Mouse (Mus musculus) heart, adult 2 months (tissue): Measurements from ENCODE around the gene Proser3. TPM values are rescaled to one million over a fixed set of nuclear protein-coding genes. Genes with fewer than 3 reads are reported as not detected.
"Not testable (repeated sequence)": the region's sequence is repeated elsewhere in the genome, so short reads cannot be mapped to it uniquely, and the experiment has no call there.

Source experiments
- DNase-seq, 2 experiments: peaks; one replicate each; pipeline ENCODE4 v3.0.0; 2021
- H3K27ac ChIP-seq: fragments of 200-600 bp; 2 replicates; pipeline ENCODE4 v1.8.1; 2022
- H3K27me3 ChIP-seq: fragments of 200-500 bp; 2 replicates; pipeline ENCODE4 v1.6.1; 2012; ENCODE audit warnings: mild to moderate bottlenecking, low read length, inconsistent platforms, mixed read lengths; ENCODE audit not compliant: control insufficient read depth, insufficient read depth
- H3K36me3 ChIP-seq: fragments of 200-500 bp; 2 replicates; pipeline ENCODE4 v1.6.1; 2012; ENCODE audit warnings: low read length, inconsistent platforms; ENCODE audit not compliant: control insufficient read depth, insufficient read depth
- H3K4me1 ChIP-seq: fragments of 200-500 bp; 2 replicates; pipeline ENCODE4 v1.6.1; 2011; ENCODE audit warnings: low read length; ENCODE audit not compliant: control insufficient read depth, insufficient read depth
- H3K4me3 ChIP-seq: fragments of 200-600 bp; 2 replicates; pipeline ENCODE4 v1.8.1; 2022
- H3K79me2 ChIP-seq: fragments of 200-500 bp; replicated peaks from 2 replicates; pipeline ENCODE4 v1.6.1; 2012; ENCODE audit warnings: mild to moderate bottlenecking, inconsistent platforms, low read length, moderate library complexity, mixed read lengths; ENCODE audit not compliant: control insufficient read depth, insufficient read depth
- H3K9ac ChIP-seq: fragments of 200-500 bp; 2 replicates; pipeline ENCODE4 v1.6.1; 2012; ENCODE audit warnings: low read depth, mild to moderate bottlenecking, control low read depth, inconsistent platforms, low read length, mixed read lengths
- CTCF ChIP-seq: fragments of 200-600 bp; IDR thresholded peaks from 2 replicates; pipeline ENCODE4 v1.8.1; 2022; ENCODE audit warnings: antibody characterized with exemption, mild to moderate bottlenecking, moderate library complexity
- EP300 ChIP-seq: fragments of 200-500 bp; IDR thresholded peaks from 2 replicates; pipeline ENCODE4 v1.6.1; 2011; ENCODE audit warnings: low read depth, low read length, control low read depth; ENCODE audit not compliant: insufficient read depth
- POLR2A ChIP-seq: fragments of 200-500 bp; IDR thresholded peaks from 2 replicates; pipeline ENCODE4 v1.6.1; 2011; ENCODE audit warnings: mild to moderate bottlenecking, low read depth, low read length, control low read depth; ENCODE audit not compliant: insufficient read depth
- WGBS: fragments of 180-500 bp; shearing (Covaris S2); methylation state at CpG from one replicate; pipeline ENCODE4 v1.1.7; 2018; 5-methylcytosine and 5-hydroxymethylcytosine counted together
- intact Hi-C: fragments of 180-260 bp; cut with DNase I; formaldehyde crosslinking; loops from one replicate; pipeline ENCODE4 v1.15.1; 2025
- polyA plus RNA-seq: library from polyadenylated mRNA; depleted of rRNA; stranded (reverse); fragments of >200 nt; gene quantifications from 2 replicates; pipeline ENCODE4 v1.2.3, GENCODE M21; 2012
- total RNA-seq, 2 experiments: library from RNA; stranded (reverse); gene quantifications; 2 replicates each; pipeline ENCODE4 v1.2.3; 2021

The Proser3 gene
- total and polyA plus RNA-seq, 3 experiments = 2.5 to 6.3 (median 5.8) TPM

DNA sequence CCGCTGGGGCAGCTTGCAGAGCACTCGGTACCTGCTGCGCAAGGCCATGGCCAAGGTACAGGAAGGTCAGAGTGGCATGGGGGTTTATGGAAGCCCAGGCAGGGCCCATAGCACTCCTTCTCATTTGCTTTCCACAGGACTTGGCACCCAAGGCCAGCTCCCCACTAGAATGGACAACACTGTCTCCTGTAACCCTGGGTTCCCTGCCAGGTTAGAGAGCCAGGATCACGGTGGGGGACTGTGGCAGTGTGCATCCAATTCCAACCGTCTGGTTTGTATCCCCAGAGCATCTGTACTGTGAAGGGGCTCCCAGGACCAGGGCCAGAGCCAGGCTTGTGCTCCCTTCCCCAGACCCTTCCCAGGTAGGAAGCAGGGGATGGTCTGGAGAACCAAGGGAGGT lies 31.2 kb downstream of the Proser3 start:
- Histone ChIP-seq H3K4me1 (no peaks in the 10 kb centered on the region), H3K36me3 (no peaks in the 10 kb centered on the region), H3K79me2 (no peaks in the 10 kb centered on the region), H3K4me3 (no peak overlapping the region), H3K27ac (no peak overlapping the region), H3K9ac (no peak overlapping the region), H3K27me3 (no peaks in the 10 kb centered on the region)
- no peak for DNase-seq
- WGBS = 73% methylated on average over 5 of the region's 5 CpGs
- intact Hi-C loops = no loop called here
- TF ChIP-seq POLR2A (no peak), CTCF (no peak), EP300 (no peak)

DNA sequence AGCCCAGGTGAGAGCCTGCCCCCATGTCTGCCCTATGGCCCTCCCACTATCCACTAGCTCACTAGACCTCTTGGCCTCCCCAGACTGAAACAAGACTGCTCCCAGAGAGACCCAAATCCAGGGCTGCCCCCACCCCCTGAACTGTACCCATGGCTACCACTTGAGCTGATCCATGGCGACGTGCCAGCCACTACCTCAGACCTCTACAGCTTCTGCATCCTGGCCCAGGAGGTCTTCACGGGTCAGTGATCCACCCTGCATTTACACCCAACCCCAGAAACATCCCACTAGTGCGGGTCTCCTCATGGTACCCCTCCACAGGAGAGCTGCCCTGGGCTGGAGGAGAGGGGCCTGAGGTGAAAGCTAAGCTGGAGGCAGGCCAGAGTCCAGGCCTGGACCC lies 31.7 kb downstream of the Proser3 start:
- Histone ChIP-seq H3K4me1 (no peaks in the 10 kb centered on the region), H3K27ac (no peak overlapping the region), H3K36me3 (no peaks in the 10 kb centered on the region), H3K79me2 (no peaks in the 10 kb centered on the region), H3K4me3 (no peak overlapping the region), H3K9ac (no peak overlapping the region), H3K27me3 (no peaks in the 10 kb centered on the region)
- intact Hi-C loops = no loop called here
- DNase-seq = no peak
- WGBS = 70% methylated on average over 4 of the region's 4 CpGs
- TF ChIP-seq POLR2A = no peak
- TF ChIP-seq CTCF = no peak
- no peak for TF ChIP-seq EP300

DNA sequence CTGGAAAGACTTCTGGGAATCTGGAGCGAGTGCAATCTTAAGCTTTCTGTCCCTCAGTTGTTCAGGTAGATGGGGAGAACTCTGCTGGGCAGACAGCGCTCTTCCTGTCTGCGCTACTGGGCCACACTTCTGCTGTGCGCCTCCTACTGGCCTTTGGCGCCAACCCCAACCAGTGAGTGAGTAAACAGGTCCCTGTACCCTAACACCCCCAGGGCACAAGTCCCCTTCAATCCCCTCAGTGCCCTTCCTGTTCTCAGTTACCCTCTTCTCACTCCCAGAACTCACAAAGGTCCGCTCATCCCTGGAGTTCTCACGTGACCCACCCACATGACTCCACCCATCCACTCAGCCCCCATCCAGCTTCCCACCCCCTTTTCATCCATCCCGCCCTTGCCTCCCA lies 33.8 kb downstream of the Proser3 start:
- H3K9ac ChIP-seq = no peak overlapping the region
- H3K79me2 ChIP-seq = no peaks in the 10 kb centered on the region
- no peaks in the 10 kb centered on the region for H3K4me1 ChIP-seq
- H3K4me3 ChIP-seq = no peak overlapping the region
- TF ChIP-seq POLR2A (no peak), EP300 (no peak), CTCF (no peak)
- 44% methylated on average over 8 of the region's 8 CpGs for WGBS
- H3K36me3 ChIP-seq = no peaks in the 10 kb centered on the region
- DNase-seq = no peak
- intact Hi-C loops = no loop called here
- no peaks in the 10 kb centered on the region for H3K27me3 ChIP-seq
- H3K27ac ChIP-seq = no peak overlapping the region

DNA sequence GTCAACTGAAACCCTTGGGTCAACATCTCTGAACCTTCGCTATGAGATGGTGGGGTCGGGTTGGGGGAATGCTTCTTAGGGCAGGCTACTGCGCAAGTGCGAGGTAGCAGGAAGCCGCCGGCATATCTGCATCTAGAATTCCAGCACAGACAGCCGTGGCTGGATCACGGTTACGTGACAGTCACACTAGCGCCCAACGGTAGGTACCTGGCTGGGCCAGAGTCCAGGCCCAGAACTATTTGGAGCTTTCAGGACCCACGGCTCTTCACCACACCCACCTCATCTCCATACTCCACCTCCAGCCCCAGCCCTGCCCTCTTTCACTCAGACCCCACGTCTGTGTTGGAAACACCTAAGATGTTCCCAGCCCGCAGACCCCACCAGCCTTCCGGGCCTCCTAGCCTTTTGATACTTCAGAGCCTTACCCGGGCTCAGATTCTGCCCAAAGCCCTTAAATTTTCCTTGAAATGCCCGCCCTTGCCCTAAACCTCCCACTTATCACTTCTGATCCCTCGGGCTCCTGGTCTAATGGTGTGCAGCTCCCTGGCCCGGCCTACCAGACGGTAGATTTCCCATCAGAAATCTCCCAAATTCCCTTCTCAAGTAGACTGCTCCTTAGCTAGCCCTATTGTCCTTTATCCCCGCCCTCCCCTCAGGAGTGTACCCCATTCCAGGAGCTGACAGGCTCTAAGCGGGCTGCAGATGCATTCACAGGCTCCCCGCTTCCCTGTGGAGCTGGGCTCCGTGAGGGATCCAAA lies 36.9 kb downstream of the Proser3 start:
- no peaks in the 10 kb centered on the region for H3K79me2 ChIP-seq
- intact Hi-C loops = no loop called here
- DNase-seq = no peak
- H3K36me3 ChIP-seq = no peaks in the 10 kb centered on the region
- WGBS = 49% methylated on average over 24 of the region's 24 CpGs
- no peak overlapping the region for H3K4me3 ChIP-seq
- no peak overlapping the region for H3K27ac ChIP-seq
- no peaks in the 10 kb centered on the region for H3K27me3 ChIP-seq
- no peaks in the 10 kb centered on the region for H3K4me1 ChIP-seq
- TF ChIP-seq CTCF (no peak), EP300 (no peak), POLR2A (no peak)
- H3K9ac ChIP-seq = no peak overlapping the region

DNA sequence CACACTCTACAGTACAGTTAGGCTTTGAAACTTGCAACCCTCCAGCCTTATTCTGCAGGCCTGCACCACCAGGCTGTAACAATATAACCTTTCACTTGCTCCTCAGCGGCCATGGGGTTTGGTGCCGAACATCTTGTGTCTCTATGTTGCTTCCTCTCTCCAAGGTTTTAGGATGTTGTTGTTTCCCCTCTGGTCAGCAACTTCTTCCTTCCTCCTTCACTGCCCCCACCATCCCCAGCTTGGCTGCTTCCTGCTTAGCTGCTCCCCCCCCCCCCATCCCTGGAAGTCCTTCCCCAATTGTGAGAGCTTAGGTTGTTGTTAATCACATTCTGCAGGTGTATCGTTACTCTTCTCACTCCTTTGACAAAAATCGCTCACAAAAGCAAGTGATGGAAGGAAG lies 44.0 kb downstream of the Proser3 start:
- H3K9ac ChIP-seq = no peak overlapping the region
- intact Hi-C loops = no loop called here
- DNase-seq = no peak
- H3K27me3 ChIP-seq = no peaks in the 10 kb centered on the region
- H3K79me2 ChIP-seq = no peaks in the 10 kb centered on the region
- WGBS = 47% methylated on average over 4 of the region's 4 CpGs
- H3K4me1 ChIP-seq = no peaks in the 10 kb centered on the region
- no peaks in the 10 kb centered on the region for H3K36me3 ChIP-seq
- no peak overlapping the region for H3K4me3 ChIP-seq
- no peak overlapping the region for H3K27ac ChIP-seq
- no peak for TF ChIP-seq CTCF
- no peak for TF ChIP-seq EP300
- no peak for TF ChIP-seq POLR2A

DNA sequence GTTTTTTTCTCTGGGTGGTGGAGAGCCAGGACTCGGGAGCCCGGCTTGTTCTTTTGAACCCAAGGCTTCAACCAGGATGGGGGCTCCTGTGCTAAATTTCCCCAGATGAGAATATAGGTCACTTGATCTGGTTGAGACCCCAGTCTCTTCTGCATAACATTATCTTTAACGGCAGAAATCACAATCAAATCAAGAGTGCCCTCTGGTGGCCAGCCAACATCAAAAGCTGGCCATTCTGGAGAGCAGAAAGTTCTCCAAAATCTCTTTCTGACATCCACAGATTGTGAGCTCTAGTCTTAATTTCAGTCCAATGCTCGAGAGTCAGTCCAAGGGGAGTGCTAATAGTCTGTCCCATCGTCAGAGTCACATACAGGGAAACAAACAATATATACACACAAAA lies 50.9 kb downstream of the Proser3 start:
- H3K36me3 ChIP-seq, H3K27me3 ChIP-seq, H3K27ac ChIP-seq, H3K79me2 ChIP-seq, DNase-seq, H3K4me1 ChIP-seq, intact Hi-C loops, H3K9ac ChIP-seq, H3K4me3 ChIP-seq: not testable (repeated sequence)
- peak; percentile 19; the same call in 1 of the 2 replicates for TF ChIP-seq CTCF
- 72% methylated on average over 5 of the region's 5 CpGs for WGBS

DNA sequence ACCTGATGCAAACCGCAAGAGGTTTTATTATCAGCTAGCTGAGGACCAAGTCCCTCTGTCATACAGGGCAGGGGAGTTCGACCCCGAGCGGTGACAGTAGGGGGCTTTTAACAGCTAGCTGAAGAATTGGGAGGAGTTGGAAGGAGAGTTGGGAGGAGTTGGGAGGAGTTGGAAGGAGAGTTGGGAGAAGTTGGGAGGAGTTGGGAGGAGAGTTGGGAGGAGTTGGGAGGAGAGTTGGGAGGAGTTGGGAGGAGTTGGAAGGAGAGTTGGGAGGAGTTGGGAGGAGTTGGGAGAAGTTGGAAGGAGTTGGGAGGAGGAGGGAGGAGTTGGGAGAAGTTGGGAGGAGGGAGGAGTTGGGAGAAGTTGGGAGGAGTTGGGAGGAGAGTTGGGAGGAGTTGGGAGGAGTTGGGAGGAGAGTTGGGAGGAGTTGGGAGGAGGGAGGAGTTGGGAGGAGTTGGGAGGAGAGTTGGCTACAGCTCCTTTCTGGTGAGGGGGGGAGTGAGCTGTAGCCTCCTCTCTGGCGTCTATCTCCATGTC lies 56.5 kb downstream of the Proser3 start:
- WGBS = 45% methylated on average over 5 of the region's 5 CpGs
- H3K4me1 ChIP-seq, H3K9ac ChIP-seq, intact Hi-C loops, H3K79me2 ChIP-seq, H3K27me3 ChIP-seq, H3K4me3 ChIP-seq, DNase-seq, H3K27ac ChIP-seq, H3K36me3 ChIP-seq: not testable (repeated sequence)
